Comparison of ENCODE assay signal across 21 mouse cellular contexts in genomic region chr16:30956141-30956540, GRCm38 (mm10).
A peak's percentile ranks its signal among the peaks of the same experiment; 100 is the strongest.
DNase-seq lines count a peak whose midpoint lies in the region; ATAC-seq lines count a peak whose summit lies in the region.
"Had no signal": no experiment of that assay in that cellular context is flagged by ENCODE, and none has a peak within 500 bp of the region (broad histone marks: within the 10 kb centered on the region; RNA-seq: fewer than 3 reads in every experiment).

No protein-coding gene starts in this region.

- no peaks in the 10 kb centered on the region for H3K36me3 ChIP-seq in midbrain, embryonic 16.5 days (ENCODE audit: control insufficient read depth, insufficient read depth, low read length)
- no peaks in the 10 kb centered on the region for H3K36me3 ChIP-seq in midbrain, embryonic 11.5 days (ENCODE audit: control insufficient read depth, insufficient read depth, low read length)
- H3K36me3 ChIP-seq in neural tube, embryonic 15.5 days, result 0 out of 2 replicates have a peak, but pooled peaks cover 4% of the 10 kb centered on the region
- H3K36me3 ChIP-seq: forebrain, embryonic 15.5 days had no signal

- H3K27me3 ChIP-seq in midbrain, embryonic 16.5 days (ENCODE audit: control insufficient read depth, insufficient read depth, low read depth, low read length), result no peaks in the 10 kb centered on the region
- no peaks in the 10 kb centered on the region for H3K27me3 ChIP-seq in midbrain, embryonic 11.5 days (ENCODE audit: control insufficient read depth, insufficient read depth, low read length)
- H3K27me3 ChIP-seq in neural tube, embryonic 15.5 days (replicated peaks), result no peaks in the 10 kb centered on the region
- H3K27me3 ChIP-seq: embryonic facial prominence, embryonic 13.5 days; embryonic facial prominence, embryonic 15.5 days; forebrain, embryonic 13.5 days; forebrain, embryonic 15.5 days had no signal

- H3K4me2 ChIP-seq in midbrain, embryonic 16.5 days (ENCODE audit: low read length), result no peak overlapping the region
- H3K4me2 ChIP-seq in midbrain, embryonic 11.5 days, result no peak overlapping the region
- H3K4me2 ChIP-seq in neural tube, embryonic 15.5 days, result no peak overlapping the region
- H3K4me2 ChIP-seq: embryonic facial prominence, embryonic 13.5 days; embryonic facial prominence, embryonic 15.5 days; forebrain, embryonic 13.5 days; forebrain, embryonic 15.5 days had no signal

- no peak for DNase-seq in midbrain, embryonic 11.5 days (ENCODE audit: low spot score, missing footprints)
- DNase-seq in 3T3-L1 (ENCODE audit: low read depth, low spot score), result peak; percentile 96
- DNase-seq in NIH3T3 (ENCODE audit: low read depth), result peak; percentile 76
- DNase-seq in thymus, postnatal 25 days, result no peak
- no peak for DNase-seq in T-cell, adult 2 months (ENCODE audit: low spot score)
- DNase-seq: adrenal gland, adult 8-10 months; adrenal gland, postnatal 14 days; adrenal gland, postnatal 36 days; cerebellum, adult 11-12 months; cerebellum, adult 2 months; cerebellum, adult 9-10 months; cerebellum, postnatal 10 days; cerebellum, postnatal 25 days; forebrain, postnatal 0 days had no signal

- H3K4me3 ChIP-seq in midbrain, embryonic 16.5 days (ENCODE audit: low read depth, low read length), result no peak overlapping the region
- H3K4me3 ChIP-seq in midbrain, embryonic 11.5 days (ENCODE audit: low read depth, low read length), result no peak overlapping the region
- H3K4me3 ChIP-seq in neural tube, embryonic 15.5 days (replicated peaks), result no peak overlapping the region
- H3K4me3 ChIP-seq: embryonic facial prominence, embryonic 13.5 days; embryonic facial prominence, embryonic 15.5 days; forebrain, embryonic 13.5 days; forebrain, embryonic 15.5 days had no signal

- peak overlapping the region; percentile 52; the same call in 1 of the 2 replicates for H3K27ac ChIP-seq in midbrain, embryonic 16.5 days (ENCODE audit: low read length)
- no peak overlapping the region for H3K27ac ChIP-seq in midbrain, embryonic 11.5 days (ENCODE audit: low read depth, low read length)
- peak overlapping the region; percentile 42 for H3K27ac ChIP-seq in neural tube, embryonic 15.5 days (replicated peaks)
- H3K27ac ChIP-seq: embryonic facial prominence, embryonic 13.5 days; embryonic facial prominence, embryonic 15.5 days; forebrain, embryonic 13.5 days; forebrain, embryonic 15.5 days had no signal

- H3K9me3 ChIP-seq in midbrain, embryonic 16.5 days (replicated peaks; ENCODE audit: control insufficient read depth, low read length, poor library complexity, severe bottlenecking), result no peaks in the 10 kb centered on the region
- no peaks in the 10 kb centered on the region for H3K9me3 ChIP-seq in midbrain, embryonic 11.5 days (ENCODE audit: control insufficient read depth, low read length)
- no peaks in the 10 kb centered on the region for H3K9me3 ChIP-seq in neural tube, embryonic 15.5 days (replicated peaks)
- H3K9me3 ChIP-seq: embryonic facial prominence, embryonic 13.5 days; embryonic facial prominence, embryonic 15.5 days; forebrain, embryonic 13.5 days; forebrain, embryonic 15.5 days had no signal

- no peaks in the 10 kb centered on the region for H3K4me1 ChIP-seq in midbrain, embryonic 16.5 days (ENCODE audit: control insufficient read depth, insufficient read depth, low read length)
- no peaks in the 10 kb centered on the region for H3K4me1 ChIP-seq in midbrain, embryonic 11.5 days (ENCODE audit: control insufficient read depth, insufficient read depth, low read length)
- H3K4me1 ChIP-seq in neural tube, embryonic 15.5 days, result no peaks in the 10 kb centered on the region
- H3K4me1 ChIP-seq: embryonic facial prominence, embryonic 13.5 days; embryonic facial prominence, embryonic 15.5 days; forebrain, embryonic 13.5 days; forebrain, embryonic 15.5 days had no signal

- WGBS in midbrain, embryonic 16.5 days, result 89% methylated on average over 8 of the region's 8 CpGs
- WGBS in midbrain, embryonic 11.5 days, result 91% methylated on average over 8 of the region's 8 CpGs
- 88% methylated on average over 8 of the region's 8 CpGs for WGBS in neural tube, embryonic 15.5 days

- ATAC-seq in midbrain, embryonic 16.5 days, result no peak
- ATAC-seq in midbrain, embryonic 11.5 days (ENCODE audit: low FRiP score), result no peak
- no peak for ATAC-seq in neural tube, embryonic 15.5 days (ENCODE audit: low FRiP score)
- ATAC-seq: activated CD4-positive, CD25-positive, alpha-beta regulatory T cell, adult 4 months; forebrain, embryonic 13.5 days; forebrain, embryonic 15.5 days; forebrain, postnatal 0 days had no signal

- no peak overlapping the region for H3K9ac ChIP-seq in midbrain, embryonic 16.5 days (ENCODE audit: low read depth, low read length)
- H3K9ac ChIP-seq in midbrain, embryonic 11.5 days (ENCODE audit: low read length), result no peak overlapping the region
- no peak overlapping the region for H3K9ac ChIP-seq in neural tube, embryonic 15.5 days (replicated peaks)
- H3K9ac ChIP-seq: embryonic facial prominence, embryonic 13.5 days; embryonic facial prominence, embryonic 15.5 days; forebrain, embryonic 13.5 days; forebrain, embryonic 15.5 days; forebrain, postnatal 0 days had no signal

Comparison
In these comparisons a context has a peak if more than half of its experiments do, and no peak if none do; other contexts are left out.
1. DNase-seq: peak in 3T3-L1 (single experiment) and NIH3T3 (single experiment); none in midbrain, embryonic 11.5 days (single experiment), thymus, postnatal 25 days (single experiment) and T-cell, adult 2 months (single experiment).